Mouse (Mus musculus) ovary, postnatal 36 days (tissue): ENCODE measurements around the gene Susd1.

Experiments used
- DNase-seq: peaks from one replicate; pipeline ENCODE4 v3.0.0; 2022; ENCODE audit warnings: low spot score, mixed read lengths

Susd1 gene

GRCm38 (mm10) chr4:59282137-59282536, 156.3 kb downstream of the Susd1 start:
- no peak for DNase-seq

- DNase-seq = no peak
Observed at GRCm38 (mm10) chr4:59280876-59281275, 157.6 kb downstream of the Susd1 start.

GRCm38 (mm10) chr4:59279111-59279510, 159.3 kb downstream of the Susd1 start:
- DNase-seq = no peak

GRCm38 (mm10) chr4:59278410-59278809, 160.0 kb downstream of the Susd1 start:
- DNase-seq = no peak

- no peak for DNase-seq
Observed at GRCm38 (mm10) chr4:59277958-59278357, 160.5 kb downstream of the Susd1 start.

- DNase-seq = no peak
Observed at GRCm38 (mm10) chr4:59275956-59276355, 162.5 kb downstream of the Susd1 start.

- DNase-seq = no peak
Observed at GRCm38 (mm10) chr4:59275494-59275893, 162.9 kb downstream of the Susd1 start.

- no peak for DNase-seq
Observed at GRCm38 (mm10) chr4:59274136-59274535, 164.3 kb downstream of the Susd1 start.

- no peak for DNase-seq
Observed at GRCm38 (mm10) chr4:59273342-59273741, 165.1 kb downstream of the Susd1 start.

GRCm38 (mm10) chr4:59265631-59266030, 172.8 kb downstream of the Susd1 start:
- DNase-seq = no peak

GRCm38 (mm10) chr4:59265182-59265581, 173.3 kb downstream of the Susd1 start:
- DNase-seq = no peak
